Mouse (Mus musculus): Measurements from ENCODE around the gene Uba52. TPM values are rescaled to one million over a fixed set of nuclear protein-coding genes. Genes with fewer than 3 reads are reported as not detected.

Gene Uba52
- polyA plus RNA-seq, 1 experiment from 2014 or later: 930 TPM

GRCm38 (mm10) chr8:70492664-70493640, 17.6 kb downstream of the Uba52 start, which contains the start of gene Crlf1:
TSS of gene Crlf1 (plus strand) at chr8:70493158.
- WGBS: under 1% methylated on average over 65 of the region's 93 CpGs
- Histone ChIP-seq H3K4me3 (replicated peaks; ENCODE audit: low read length) (peak within 1 kb of the TSS; percentile 48), H3K27ac (ENCODE audit: low read length) (no peak within 1 kb of the TSS), H3K4me1 (ENCODE audit: control insufficient read depth, insufficient read depth, low read length) (peaks cover 37% of the 10 kb centered on the region), H3K9me3 (replicated peaks; ENCODE audit: control insufficient read depth, low read length) (no peaks in the 10 kb centered on the region), H3K27me3 (ENCODE audit: control insufficient read depth, insufficient read depth, low read length) (peaks cover 98% of the 10 kb centered on the region), H3K36me3 (ENCODE audit: control insufficient read depth, insufficient read depth, low read length) (no peaks in the 10 kb centered on the region), H3K4me2 (ENCODE audit: low read depth, low read length) (peak within 1 kb of the TSS; percentile 94), H3K9ac (ENCODE audit: low read length) (peak within 1 kb of the TSS; percentile 66)
- ATAC-seq (ENCODE audit: insufficient read depth, low FRiP score): no peak

- Histone ChIP-seq H3K27me3 (ENCODE audit: control insufficient read depth, insufficient read depth, low read length) (peaks cover 96% of the 10 kb centered on the region), H3K4me1 (ENCODE audit: control insufficient read depth, insufficient read depth, low read length) (peaks cover 43% of the 10 kb centered on the region), H3K4me2 (ENCODE audit: low read depth, low read length) (no peak overlapping the region), H3K9ac (ENCODE audit: low read length) (no peak overlapping the region), H3K9me3 (replicated peaks; ENCODE audit: control insufficient read depth, low read length) (no peaks in the 10 kb centered on the region), H3K4me3 (replicated peaks; ENCODE audit: low read length) (no peak overlapping the region), H3K36me3 (ENCODE audit: control insufficient read depth, insufficient read depth, low read length) (no peaks in the 10 kb centered on the region), H3K27ac (ENCODE audit: low read length) (no peak overlapping the region)
- ATAC-seq (ENCODE audit: insufficient read depth, low FRiP score): no peak
- WGBS: 9% methylated on average over 20 of the region's 20 CpGs
Measured at GRCm38 (mm10) chr8:70490880-70491495, 19.6 kb downstream of the Uba52 start.

GRCm38 (mm10) chr8:70490061-70490879, 20.3 kb downstream of the Uba52 start:
- no peak for ATAC-seq (ENCODE audit: insufficient read depth, low FRiP score)
- no peak overlapping the region for H3K4me3 ChIP-seq (replicated peaks; ENCODE audit: low read length)
- no peaks in the 10 kb centered on the region for H3K9me3 ChIP-seq (replicated peaks; ENCODE audit: control insufficient read depth, low read length)
- no peak overlapping the region for H3K27ac ChIP-seq (ENCODE audit: low read length)
- no peak overlapping the region for H3K9ac ChIP-seq (ENCODE audit: low read length)
- peaks cover 43% of the 10 kb centered on the region for H3K4me1 ChIP-seq (ENCODE audit: control insufficient read depth, insufficient read depth, low read length)
- peaks cover 96% of the 10 kb centered on the region for H3K27me3 ChIP-seq (ENCODE audit: control insufficient read depth, insufficient read depth, low read length)
- H3K36me3 ChIP-seq (ENCODE audit: control insufficient read depth, insufficient read depth, low read length): no peaks in the 10 kb centered on the region
- H3K4me2 ChIP-seq (ENCODE audit: low read depth, low read length): no peak overlapping the region
- whole genome bisulfite sequencing: 17% methylated on average over 10 of the region's 10 CpGs

- 3% methylated on average over 39 of the region's 41 CpGs for WGBS
- H3K27ac ChIP-seq (ENCODE audit: low read length): no peak overlapping the region
- peaks cover 43% of the 10 kb centered on the region for H3K4me1 ChIP-seq (ENCODE audit: control insufficient read depth, insufficient read depth, low read length)
- peaks cover 94% of the 10 kb centered on the region for H3K27me3 ChIP-seq (ENCODE audit: control insufficient read depth, insufficient read depth, low read length)
- no peaks in the 10 kb centered on the region for H3K36me3 ChIP-seq (ENCODE audit: control insufficient read depth, insufficient read depth, low read length)
- peak overlapping the region; percentile 31 for H3K4me3 ChIP-seq (replicated peaks; ENCODE audit: low read length)
- H3K9me3 ChIP-seq (replicated peaks; ENCODE audit: control insufficient read depth, low read length): no peaks in the 10 kb centered on the region
- no peak for ATAC-seq (ENCODE audit: insufficient read depth, low FRiP score)
- H3K4me2 ChIP-seq (ENCODE audit: low read depth, low read length): peak overlapping the region; percentile 63
- H3K9ac ChIP-seq (ENCODE audit: low read length): peak overlapping the region; percentile 54; the same call in 1 of the 2 replicates
Measured at GRCm38 (mm10) chr8:70489576-70489975, 21.0 kb downstream of the Uba52 start.

- H3K9ac ChIP-seq (ENCODE audit: low read length): 0 out of 2 replicates have a peak overlapping the region, but pooled peaks have one; percentile 54
- peak overlapping the region; percentile 39 for H3K4me3 ChIP-seq (replicated peaks; ENCODE audit: low read length)
- H3K4me2 ChIP-seq (ENCODE audit: low read depth, low read length): peak overlapping the region; percentile 63
- peaks cover 94% of the 10 kb centered on the region for H3K27me3 ChIP-seq (ENCODE audit: control insufficient read depth, insufficient read depth, low read length)
- no peak for ATAC-seq (ENCODE audit: insufficient read depth, low FRiP score)
- H3K36me3 ChIP-seq (ENCODE audit: control insufficient read depth, insufficient read depth, low read length): no peaks in the 10 kb centered on the region
- H3K9me3 ChIP-seq (replicated peaks; ENCODE audit: control insufficient read depth, low read length): no peaks in the 10 kb centered on the region
- WGBS: 4% methylated on average over 14 of the region's 14 CpGs
- H3K4me1 ChIP-seq (ENCODE audit: control insufficient read depth, insufficient read depth, low read length): peaks cover 43% of the 10 kb centered on the region
- 0 out of 2 replicates have a peak overlapping the region, but pooled peaks have one; percentile 7 for H3K27ac ChIP-seq (ENCODE audit: low read length)
Measured at GRCm38 (mm10) chr8:70488931-70489470, 21.6 kb downstream of the Uba52 start.

GRCm38 (mm10) chr8:70487993-70488796, 22.4 kb downstream of the Uba52 start:
- peak overlapping the region; percentile 54; the same call in 1 of the 2 replicates for H3K9ac ChIP-seq (ENCODE audit: low read length)
- peaks cover 86% of the 10 kb centered on the region for H3K27me3 ChIP-seq (ENCODE audit: control insufficient read depth, insufficient read depth, low read length)
- H3K4me2 ChIP-seq (ENCODE audit: low read depth, low read length): peak overlapping the region; percentile 57
- no peaks in the 10 kb centered on the region for H3K36me3 ChIP-seq (ENCODE audit: control insufficient read depth, insufficient read depth, low read length)
- H3K4me1 ChIP-seq (ENCODE audit: control insufficient read depth, insufficient read depth, low read length): peaks cover 35% of the 10 kb centered on the region
- H3K4me3 ChIP-seq (replicated peaks; ENCODE audit: low read length): peak overlapping the region; percentile 39
- 0 out of 2 replicates have a peak overlapping the region, but pooled peaks have one; percentile 7 for H3K27ac ChIP-seq (ENCODE audit: low read length)
- peak; percentile 18; the same call in 1 of the 2 replicates for ATAC-seq (ENCODE audit: insufficient read depth, low FRiP score)
- no peaks in the 10 kb centered on the region for H3K9me3 ChIP-seq (replicated peaks; ENCODE audit: control insufficient read depth, low read length)
- 5% methylated on average over 55 of the region's 55 CpGs for WGBS

GRCm38 (mm10) chr8:70486941-70487520, 23.6 kb downstream of the Uba52 start, which contains the start of gene Tmem59l:
TSS of gene Tmem59l (minus strand) at chr8:70487358.
- 8% methylated on average over 33 of the region's 33 CpGs for WGBS
- peak within 1 kb of the TSS; percentile 54; the same call in 1 of the 2 replicates for H3K9ac ChIP-seq (ENCODE audit: low read length)
- H3K27me3 ChIP-seq (ENCODE audit: control insufficient read depth, insufficient read depth, low read length): peaks cover 74% of the 10 kb centered on the region
- H3K27ac ChIP-seq (ENCODE audit: low read length): no peak within 1 kb of the TSS
- ATAC-seq (ENCODE audit: insufficient read depth, low FRiP score): no peak
- H3K4me3 ChIP-seq (replicated peaks; ENCODE audit: low read length): peak within 1 kb of the TSS; percentile 39
- no peaks in the 10 kb centered on the region for H3K9me3 ChIP-seq (replicated peaks; ENCODE audit: control insufficient read depth, low read length)
- no peaks in the 10 kb centered on the region for H3K36me3 ChIP-seq (ENCODE audit: control insufficient read depth, insufficient read depth, low read length)
- peaks cover 26% of the 10 kb centered on the region for H3K4me1 ChIP-seq (ENCODE audit: control insufficient read depth, insufficient read depth, low read length)
- H3K4me2 ChIP-seq (ENCODE audit: low read depth, low read length): peak within 1 kb of the TSS; percentile 57
